Mouse (Mus musculus) intestine, embryonic 16.5 days (tissue): ENCODE results near the gene Mmp14. TPM values are rescaled to one million over a fixed set of nuclear protein-coding genes. Genes with fewer than 3 reads are reported as not detected.

Experiments used
- ATAC-seq: fragments of 200-750 bp; cut with Nextera tagmentation; 2 replicates; pipeline ENCODE4 v1.8.0; 2017; ENCODE audit warnings: moderate TSS enrichment, moderate library complexity
- H3K27ac ChIP-seq: fragments of 300-500 bp; sonication (generic); 2 replicates; pipeline ENCODE4 v1.5.1; 2014; ENCODE audit warnings: mild to moderate bottlenecking, low read length
- H3K27me3 ChIP-seq: fragments of 300-500 bp; sonication (generic); replicated peaks from 2 replicates; pipeline ENCODE4 v1.6.1; 2014; ENCODE audit warnings: low read length, control low read depth, mixed read lengths; ENCODE audit not compliant: control insufficient read depth, insufficient read depth
- H3K36me3 ChIP-seq: fragments of 300-500 bp; sonication (generic); 2 replicates; pipeline ENCODE4 v1.6.1; 2014; ENCODE audit warnings: low read length, control low read depth; ENCODE audit not compliant: control insufficient read depth, insufficient read depth
- H3K4me1 ChIP-seq: fragments of 300-500 bp; sonication (generic); 2 replicates; pipeline ENCODE4 v1.6.1; 2014; ENCODE audit warnings: low read length, control low read depth, mixed read lengths; ENCODE audit not compliant: control insufficient read depth, insufficient read depth
- H3K4me2 ChIP-seq: fragments of 300-500 bp; sonication (generic); 2 replicates; pipeline ENCODE4 v1.6.1; 2014; ENCODE audit warnings: low read depth, low read length, control low read depth
- H3K4me3 ChIP-seq: fragments of 300-500 bp; sonication (generic); 2 replicates; pipeline ENCODE4 v1.5.1; 2014; ENCODE audit warnings: mild to moderate bottlenecking, low read length
- H3K9ac ChIP-seq: fragments of 300-500 bp; sonication (generic); 2 replicates; pipeline ENCODE4 v1.6.1; 2014; ENCODE audit warnings: low read depth, low read length
- H3K9me3 ChIP-seq: fragments of 300-500 bp; sonication (generic); 2 replicates; pipeline ENCODE4 v1.6.1; 2016; ENCODE audit warnings: low read length, control low read depth; ENCODE audit not compliant: control insufficient read depth
- WGBS: fragments of 180-500 bp; shearing (Covaris S2); extraction: QIAGEN DNeasy Blood & Tissue Kit; methylation state at CpG from one replicate; pipeline ENCODE4 v1.1.7; 2014; 5-methylcytosine and 5-hydroxymethylcytosine counted together
- polyA plus RNA-seq: library from polyadenylated mRNA; unstranded; fragments of >200 nt; fragmentation: Nextera tagmentation; extraction: Ambion mirVana; gene quantifications from 2 replicates; pipeline ENCODE4 v1.2.1, GENCODE M21; 2015

Mmp14 gene
- polyA plus RNA-seq: 89.7 and 90.7 TPM in 2 replicates

DNA sequence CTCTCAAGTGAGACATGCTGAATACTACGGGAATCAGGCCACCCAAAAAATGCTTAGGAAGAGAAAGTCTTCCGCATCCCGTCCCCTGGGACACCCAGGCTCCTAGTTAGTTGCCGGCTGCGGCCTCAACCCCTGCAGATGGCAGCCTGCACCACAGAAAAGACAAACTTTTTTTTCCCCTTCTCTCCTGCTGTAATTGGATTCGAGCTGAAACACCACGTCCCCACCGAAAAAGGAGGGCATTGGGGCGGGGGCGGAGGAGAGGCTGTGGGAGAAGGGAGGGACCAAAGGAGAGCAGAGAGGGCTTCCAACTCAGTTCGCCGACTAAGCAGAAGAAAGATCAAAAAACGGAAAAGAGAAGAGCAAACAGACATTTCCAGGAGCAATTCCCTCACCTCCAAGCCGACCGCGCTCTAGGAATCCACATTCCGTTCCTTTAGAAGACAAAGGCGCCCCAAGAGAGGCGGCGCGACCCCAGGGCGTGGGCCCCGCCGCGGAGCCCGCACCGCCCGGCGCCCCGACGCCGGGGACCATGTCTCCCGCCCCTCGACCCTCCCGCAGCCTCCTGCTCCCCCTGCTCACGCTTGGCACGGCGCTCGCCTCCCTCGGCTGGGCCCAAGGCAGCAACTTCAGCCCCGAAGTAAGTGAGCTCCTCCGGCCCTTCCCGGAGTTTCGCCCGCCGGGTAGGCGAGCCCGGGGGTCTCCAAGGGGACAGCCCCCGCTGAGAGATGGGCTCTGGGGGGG, at the start of gene Mmp14:
Gene Mmp14 (plus strand): TSS at position 279 of the 744 bp plus-strand sequence.
- under 1% methylated on average over 44 of the region's 49 CpGs for WGBS
- peaks cover 42% of the 10 kb centered on the region for H3K4me1 ChIP-seq

DNA sequence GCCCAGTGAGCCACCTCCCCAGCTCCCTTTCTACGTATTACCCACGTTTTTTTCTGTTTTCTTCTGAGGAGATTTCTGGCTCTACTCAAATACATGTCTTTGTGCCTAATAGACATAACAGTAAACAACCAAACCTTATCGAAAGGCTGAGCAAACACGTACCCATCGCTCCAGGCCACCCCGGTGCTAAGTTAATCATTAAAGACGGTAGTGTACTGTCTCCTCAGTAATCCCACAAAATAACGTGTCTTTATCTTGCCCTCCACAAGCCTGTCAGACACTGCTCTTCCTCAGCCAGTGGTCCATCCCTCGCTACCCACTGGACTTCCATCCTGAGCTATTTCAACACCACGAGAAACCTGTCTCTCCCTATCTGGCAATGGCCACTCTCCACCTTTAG, 49.6 kb upstream of the Mmp14 start:
- no peaks in the 10 kb centered on the region for H3K27me3 ChIP-seq
- H3K4me3 ChIP-seq: 0 out of 2 replicates have a peak overlapping the region, but pooled peaks have one; percentile 7
- H3K4me1 ChIP-seq: peaks cover 55% of the 10 kb centered on the region
- peak overlapping the region; percentile 71 for H3K27ac ChIP-seq
- no peaks in the 10 kb centered on the region for H3K36me3 ChIP-seq
- H3K9ac ChIP-seq: peak overlapping the region; percentile 43; the same call in 1 of the 2 replicates
- H3K4me2 ChIP-seq: peak overlapping the region; percentile 22; the same call in 1 of the 2 replicates
- no peaks in the 10 kb centered on the region for H3K9me3 ChIP-seq
- 56% methylated on average over 10 of the region's 10 CpGs for WGBS
- peak; percentile 47 for ATAC-seq

More for the DNA sequence above, at the start of gene Mmp14:
- peak within 1 kb of the TSS; percentile 90 for H3K4me2 ChIP-seq
- peak; percentile 47 for ATAC-seq
- H3K27me3 ChIP-seq: no peaks in the 10 kb centered on the region
- peaks cover 1% of the 10 kb centered on the region; the same call in 1 of the 2 replicates for H3K36me3 ChIP-seq
- H3K4me3 ChIP-seq: peak within 1 kb of the TSS; percentile 85
- H3K9me3 ChIP-seq: no peaks in the 10 kb centered on the region
- peak within 1 kb of the TSS; percentile 94 for H3K27ac ChIP-seq
- peak within 1 kb of the TSS; percentile 94 for H3K9ac ChIP-seq

DNA sequence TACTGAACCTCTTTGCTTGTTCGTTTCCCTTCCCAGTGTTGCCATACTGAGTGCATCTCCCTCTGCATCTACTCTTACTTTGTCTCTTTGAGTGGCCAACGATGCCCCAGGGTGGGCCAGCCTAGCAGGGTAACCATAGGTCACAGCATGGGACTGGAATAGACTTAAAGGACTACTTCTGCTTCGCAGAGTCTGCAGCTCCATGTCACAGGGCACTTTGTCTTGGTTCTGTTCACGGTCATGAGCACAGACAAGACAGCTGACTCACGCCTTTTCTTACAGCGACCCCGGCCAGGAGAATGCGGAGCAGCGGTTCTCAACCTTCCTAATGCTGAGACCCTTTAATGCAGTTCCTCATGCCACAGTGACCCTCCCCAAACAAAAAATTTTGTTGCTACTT, 48.8 kb upstream of the Mmp14 start:
- H3K36me3 ChIP-seq: no peaks in the 10 kb centered on the region
- peak overlapping the region; percentile 71 for H3K27ac ChIP-seq
- WGBS: 74% methylated on average over 9 of the region's 9 CpGs
- peak overlapping the region; percentile 1; the same call in 1 of the 2 replicates for H3K9ac ChIP-seq
- H3K4me2 ChIP-seq: no peak overlapping the region
- H3K27me3 ChIP-seq: no peaks in the 10 kb centered on the region
- no peaks in the 10 kb centered on the region for H3K9me3 ChIP-seq
- peaks cover 61% of the 10 kb centered on the region for H3K4me1 ChIP-seq
- H3K4me3 ChIP-seq: no peak overlapping the region
- no peak for ATAC-seq

DNA sequence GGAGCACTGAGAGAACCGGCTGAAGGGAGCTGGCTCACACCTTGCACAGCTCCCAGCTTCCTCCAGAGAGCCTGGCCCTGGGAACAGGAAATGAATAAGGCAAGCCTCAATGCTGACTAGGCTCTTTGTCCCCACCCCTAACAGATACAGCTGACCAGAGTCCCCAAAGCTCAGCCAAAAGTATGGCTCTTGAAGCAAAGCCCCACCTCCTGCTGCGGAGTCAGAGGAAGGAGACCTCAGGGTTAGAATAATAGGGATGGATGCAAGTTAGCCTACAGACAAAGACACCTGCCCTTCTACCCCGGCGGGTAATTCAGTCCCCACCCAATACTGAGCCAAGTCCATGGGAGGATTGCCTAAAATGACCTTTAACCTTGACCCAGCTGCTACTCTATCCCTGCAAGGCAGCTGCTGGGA, 48.0 kb upstream of the Mmp14 start:
- no peaks in the 10 kb centered on the region for H3K27me3 ChIP-seq
- H3K4me2 ChIP-seq: peak overlapping the region; percentile 11; the same call in 1 of the 2 replicates
- peak overlapping the region; percentile 71 for H3K27ac ChIP-seq
- 0 out of 2 replicates have a peak overlapping the region, but pooled peaks have one; percentile 1 for H3K9ac ChIP-seq
- H3K9me3 ChIP-seq: no peaks in the 10 kb centered on the region
- H3K4me1 ChIP-seq: peaks cover 61% of the 10 kb centered on the region
- no peaks in the 10 kb centered on the region for H3K36me3 ChIP-seq
- peak; percentile 78 for ATAC-seq
- no peak overlapping the region for H3K4me3 ChIP-seq
- WGBS: 31% methylated on average over 4 of the region's 4 CpGs

DNA sequence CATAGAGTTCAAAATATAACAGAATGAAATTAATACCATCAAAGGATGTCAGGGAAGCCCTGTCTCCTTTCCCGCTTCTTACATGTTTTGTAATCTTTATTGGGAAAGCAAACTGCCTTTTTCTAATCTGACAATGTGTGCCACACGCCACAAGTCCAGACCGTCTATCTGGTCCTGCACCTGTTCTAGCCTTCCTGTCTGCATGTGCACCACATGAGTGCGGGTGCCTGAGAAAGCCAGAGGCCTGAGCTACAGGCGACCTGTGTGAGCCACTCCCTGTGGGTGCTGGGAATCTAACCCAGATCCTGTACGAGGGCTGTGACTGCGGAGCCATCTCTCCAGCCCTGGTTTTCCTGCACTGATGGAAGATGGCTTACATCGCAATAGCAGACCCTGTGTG, 47.0 kb upstream of the Mmp14 start:
- H3K9me3 ChIP-seq: no peaks in the 10 kb centered on the region
- WGBS: 82% methylated on average over 8 of the region's 8 CpGs
- no peak overlapping the region for H3K4me3 ChIP-seq
- no peak overlapping the region for H3K9ac ChIP-seq
- H3K4me1 ChIP-seq: peaks cover 57% of the 10 kb centered on the region
- H3K4me2 ChIP-seq: no peak overlapping the region
- no peak for ATAC-seq
- H3K27ac ChIP-seq: peak overlapping the region; percentile 46
- no peaks in the 10 kb centered on the region for H3K27me3 ChIP-seq
- no peaks in the 10 kb centered on the region for H3K36me3 ChIP-seq

DNA sequence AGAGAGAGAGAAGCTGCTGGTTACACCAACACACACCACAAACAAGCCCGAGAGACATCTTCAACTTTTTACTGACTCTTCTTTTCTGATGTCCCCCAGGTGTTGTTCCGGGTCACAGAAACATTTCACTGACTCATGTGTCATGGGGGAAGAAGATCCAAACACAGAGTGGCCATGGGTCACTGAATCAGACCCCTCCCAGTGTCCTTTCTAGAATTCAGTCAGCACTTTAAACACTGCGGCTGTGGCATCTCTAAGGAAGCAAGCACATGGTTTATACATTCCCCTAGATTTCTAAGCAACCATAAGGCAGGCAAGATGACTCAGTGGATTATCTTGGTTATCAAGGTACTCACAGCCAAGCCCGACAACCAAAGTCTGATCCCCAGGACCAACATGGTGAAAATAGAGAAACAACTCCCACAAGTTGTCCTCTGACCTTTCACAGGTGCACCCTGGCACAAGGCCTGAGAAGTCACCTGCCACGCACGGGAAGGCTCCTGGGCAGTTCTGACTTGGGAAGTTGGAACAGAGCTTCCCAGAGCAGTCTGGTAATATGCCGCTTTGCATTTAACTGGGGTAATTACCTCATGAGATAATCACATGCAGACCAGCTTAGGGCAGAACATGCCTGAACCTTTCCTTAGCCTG, 45.3 kb upstream of the Mmp14 start:
- Histone ChIP-seq H3K27ac (peak overlapping the region; percentile 60), H3K4me2 (no peak overlapping the region), H3K36me3 (no peaks in the 10 kb centered on the region), H3K4me3 (no peak overlapping the region), H3K4me1 (peaks cover 42% of the 10 kb centered on the region), H3K9me3 (no peaks in the 10 kb centered on the region), H3K9ac (0 out of 2 replicates have a peak overlapping the region, but pooled peaks have one; percentile 13), H3K27me3 (no peaks in the 10 kb centered on the region)
- 0 out of 2 replicates have a peak, but pooled peaks have one; percentile 10 for ATAC-seq
- 74% methylated on average over 7 of the region's 7 CpGs for WGBS

DNA sequence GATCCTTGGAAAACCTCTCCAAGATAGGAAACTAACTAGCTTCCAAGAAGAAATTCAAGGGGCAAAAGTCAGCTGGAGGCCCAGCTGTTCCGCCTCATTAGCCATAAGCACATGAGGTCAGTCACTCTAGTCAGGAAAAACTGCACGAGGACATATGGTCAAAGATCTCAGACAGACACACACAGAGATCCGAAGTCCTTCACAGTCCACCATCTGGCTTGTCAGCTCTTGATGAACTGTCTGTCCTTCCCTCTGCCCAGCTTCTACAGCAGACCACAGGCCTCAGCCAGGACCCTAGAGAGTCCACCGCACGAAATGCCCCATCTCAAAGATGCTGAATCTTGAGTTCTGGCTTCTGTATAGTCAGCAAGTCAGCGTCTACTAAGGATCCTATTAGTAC, 43.9 kb upstream of the Mmp14 start:
- 61% methylated on average over 6 of the region's 6 CpGs for WGBS
- Histone ChIP-seq H3K4me3 (no peak overlapping the region), H3K27me3 (no peaks in the 10 kb centered on the region), H3K9me3 (no peaks in the 10 kb centered on the region), H3K4me1 (peaks cover 30% of the 10 kb centered on the region), H3K9ac (peak overlapping the region; percentile 22; the same call in 1 of the 2 replicates), H3K4me2 (no peak overlapping the region), H3K27ac (peak overlapping the region; percentile 23; the same call in 1 of the 2 replicates), H3K36me3 (no peaks in the 10 kb centered on the region)
- ATAC-seq: peak; percentile 24; the same call in 1 of the 2 replicates

DNA sequence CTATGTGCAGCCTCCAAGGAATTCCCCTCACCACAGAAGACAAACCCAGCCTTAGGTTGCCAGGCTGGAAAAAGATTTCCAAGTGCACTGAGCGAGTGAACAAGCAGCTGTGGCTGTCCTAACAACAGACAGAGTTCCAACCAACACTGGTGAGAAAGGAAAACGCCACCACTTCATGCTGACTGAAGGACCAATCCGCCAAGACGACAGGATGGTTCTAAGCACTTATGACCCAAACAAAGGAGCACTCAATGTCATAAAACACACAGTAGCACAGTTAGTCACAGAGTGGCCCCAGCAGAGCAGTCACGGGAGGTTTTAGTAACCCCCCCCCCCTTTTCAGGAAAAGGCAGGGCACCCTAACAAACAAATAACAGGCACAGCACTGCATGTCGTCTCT, 40.6 kb upstream of the Mmp14 start:
- no peak overlapping the region for H3K4me3 ChIP-seq
- no peak for ATAC-seq

DNA sequence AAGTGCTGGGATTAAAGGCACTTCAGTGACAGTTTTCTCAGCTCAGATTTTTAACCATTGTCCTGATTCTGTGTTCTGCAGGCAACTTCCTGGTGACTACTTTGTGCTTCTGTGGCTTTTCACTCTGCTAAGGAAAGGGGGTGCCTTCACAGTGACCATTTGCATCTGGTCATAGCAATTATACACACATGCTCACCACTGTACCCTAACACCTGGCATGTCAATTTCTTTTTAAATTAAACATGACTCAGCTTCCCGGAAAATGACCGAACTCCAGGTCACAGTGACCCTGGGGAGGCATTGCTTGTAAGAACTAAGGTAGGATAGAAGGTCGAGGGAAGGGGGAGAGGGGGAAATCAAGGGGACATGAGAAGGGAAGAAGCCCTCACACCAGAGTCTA, 37.6 kb upstream of the Mmp14 start:
- 77% methylated on average over 3 of the region's 3 CpGs for WGBS
- no peak for ATAC-seq
- H3K27ac ChIP-seq: no peak overlapping the region
- no peaks in the 10 kb centered on the region for H3K27me3 ChIP-seq
- no peak overlapping the region for H3K9ac ChIP-seq
- H3K9me3 ChIP-seq: peaks cover 4% of the 10 kb centered on the region; the same call in 1 of the 2 replicates
- peaks cover 3% of the 10 kb centered on the region; the same call in 1 of the 2 replicates for H3K36me3 ChIP-seq
- no peak overlapping the region for H3K4me2 ChIP-seq
- 0 out of 2 replicates have a peak, but pooled peaks cover 4% of the 10 kb centered on the region for H3K4me1 ChIP-seq
- H3K4me3 ChIP-seq: no peak overlapping the region

More for the DNA sequence above, 40.6 kb upstream of the Mmp14 start:
- H3K4me2 ChIP-seq: no peak overlapping the region
- WGBS: 45% methylated on average over 6 of the region's 6 CpGs
- H3K9ac ChIP-seq: 0 out of 2 replicates have a peak overlapping the region, but pooled peaks have one; percentile 4
- H3K4me1 ChIP-seq: peaks cover 15% of the 10 kb centered on the region; the same call in 1 of the 2 replicates
- no peak overlapping the region for H3K27ac ChIP-seq
- peaks cover 3% of the 10 kb centered on the region; the same call in 1 of the 2 replicates for H3K36me3 ChIP-seq
- peaks cover 4% of the 10 kb centered on the region; the same call in 1 of the 2 replicates for H3K9me3 ChIP-seq
- no peaks in the 10 kb centered on the region for H3K27me3 ChIP-seq
